Mouse (Mus musculus) limb, embryonic 13.5 days (tissue): Measurements from ENCODE around the gene Ly6g6f. TPM values are rescaled to one million over a fixed set of nuclear protein-coding genes. Genes with fewer than 3 reads are reported as not detected.
A peak's percentile ranks its signal among the peaks of the same experiment; 100 is the strongest.

Source experiments
- ATAC-seq: fragments of 200-750 bp; cut with Nextera tagmentation; 2 replicates; pipeline ENCODE4 v1.8.0; 2017; ENCODE audit warnings: low read depth, moderate number of reproducible peaks, moderate TSS enrichment; ENCODE audit not compliant: low FRiP score
- H3K27ac ChIP-seq: fragments of 300-500 bp; sonication (generic); 2 replicates; pipeline ENCODE4 v1.5.1; 2015; ENCODE audit warnings: inconsistent platforms, mild to moderate bottlenecking, moderate library complexity
- H3K27me3 ChIP-seq: fragments of 300-500 bp; sonication (generic); 2 replicates; pipeline ENCODE4 v1.6.1; 2015; ENCODE audit warnings: mild to moderate bottlenecking, inconsistent platforms
- H3K36me3 ChIP-seq: fragments of 300-500 bp; sonication (generic); 2 replicates; pipeline ENCODE4 v1.6.1; 2015; ENCODE audit warnings: inconsistent platforms, mild to moderate bottlenecking, moderate library complexity
- H3K4me1 ChIP-seq: fragments of 300-500 bp; sonication (generic); 2 replicates; pipeline ENCODE4 v1.6.1; 2015; ENCODE audit warnings: inconsistent platforms
- H3K4me2 ChIP-seq: fragments of 300-500 bp; sonication (generic); replicated peaks from 2 replicates; pipeline ENCODE4 v1.6.1; 2015; ENCODE audit warnings: inconsistent platforms, mild to moderate bottlenecking, moderate library complexity
- H3K4me3 ChIP-seq: fragments of 300-500 bp; sonication (generic); 2 replicates; pipeline ENCODE4 v1.5.1; 2015; ENCODE audit warnings: moderate library complexity, mild to moderate bottlenecking, inconsistent platforms
- H3K9ac ChIP-seq: fragments of 300-500 bp; sonication (generic); 2 replicates; pipeline ENCODE4 v1.6.1; 2015; ENCODE audit warnings: mild to moderate bottlenecking, inconsistent platforms
- H3K9me3 ChIP-seq: fragments of 300-500 bp; sonication (generic); 2 replicates; pipeline ENCODE4 v1.6.1; 2016; ENCODE audit warnings: inconsistent platforms
- WGBS: fragments of 180-500 bp; shearing (Covaris S2); methylation state at CpG from one replicate; pipeline ENCODE4 v1.1.7; 2015; 5-methylcytosine and 5-hydroxymethylcytosine counted together
- polyA plus RNA-seq: library from polyadenylated mRNA; unstranded; fragments of >200 nt; fragmentation: Nextera tagmentation; extraction: Ambion mirVana; gene quantifications from 2 replicates; pipeline ENCODE4 v1.2.1, GENCODE M21; 2015

The Ly6g6f gene
- polyA plus RNA-seq, 1 experiment from 2014 or later: 0.17 TPM

GRCm38 (mm10) chr17:35088825-35089644 is 3.6 kb upstream of the Ly6g6f start, which contains the start of gene Abhd16a:
Abhd16a (plus strand) TSS chr17:35089263.
- no peaks in the 10 kb centered on the region for H3K27me3 ChIP-seq
- peak within 1 kb of the TSS; percentile 94 for H3K27ac ChIP-seq
- peaks cover 9% of the 10 kb centered on the region for H3K4me1 ChIP-seq
- peaks cover 31% of the 10 kb centered on the region for H3K36me3 ChIP-seq
- ATAC-seq: peak; percentile 98
- 3% methylated on average over 67 of the region's 67 CpGs for WGBS
- peak within 1 kb of the TSS; percentile 65 for H3K4me2 ChIP-seq
- H3K9ac ChIP-seq: peak within 1 kb of the TSS; percentile 86
- H3K4me3 ChIP-seq: peak within 1 kb of the TSS; percentile 64
- H3K9me3 ChIP-seq: no peaks in the 10 kb centered on the region

GRCm38 (mm10) chr17:35088151-35088550 is 2.7 kb upstream of the Ly6g6f start:
- no peak overlapping the region for H3K4me2 ChIP-seq
- H3K4me1 ChIP-seq: peaks cover 9% of the 10 kb centered on the region
- no peak overlapping the region for H3K27ac ChIP-seq
- 42% methylated on average over 2 of the region's 2 CpGs for WGBS
- H3K36me3 ChIP-seq: peaks cover 22% of the 10 kb centered on the region
- no peak overlapping the region for H3K4me3 ChIP-seq
- no peak overlapping the region for H3K9ac ChIP-seq
- no peaks in the 10 kb centered on the region for H3K9me3 ChIP-seq
- ATAC-seq: no peak
- no peaks in the 10 kb centered on the region for H3K27me3 ChIP-seq

GRCm38 (mm10) chr17:35083929-35084497 is 1.4 kb downstream of the Ly6g6f start:
- no peaks in the 10 kb centered on the region for H3K36me3 ChIP-seq
- H3K9ac ChIP-seq: no peak overlapping the region
- no peak for ATAC-seq
- WGBS: 68% methylated on average over 3 of the region's 3 CpGs
- H3K9me3 ChIP-seq: no peaks in the 10 kb centered on the region
- no peaks in the 10 kb centered on the region for H3K4me1 ChIP-seq
- H3K27me3 ChIP-seq: 0 out of 2 replicates have a peak, but pooled peaks cover 1% of the 10 kb centered on the region
- H3K4me3 ChIP-seq: no peak overlapping the region
- H3K27ac ChIP-seq: no peak overlapping the region
- H3K4me2 ChIP-seq: no peak overlapping the region

- Histone ChIP-seq H3K4me1 (0 out of 2 replicates have a peak, but pooled peaks cover 1% of the 10 kb centered on the region), H3K4me3 (no peak overlapping the region), H3K27ac (no peak overlapping the region), H3K4me2 (no peak overlapping the region), H3K27me3 (0 out of 2 replicates have a peak, but pooled peaks cover 5% of the 10 kb centered on the region), H3K36me3 (no peaks in the 10 kb centered on the region), H3K9ac (no peak overlapping the region), H3K9me3 (no peaks in the 10 kb centered on the region)
- ATAC-seq: no peak
- WGBS: 80% methylated on average over 16 of the region's 16 CpGs
Observed at GRCm38 (mm10) chr17:35082841-35083576, 2.4 kb downstream of the Ly6g6f start.

GRCm38 (mm10) chr17:35080710-35081109 is 4.7 kb downstream of the Ly6g6f start:
- H3K4me3 ChIP-seq: no peak overlapping the region
- peaks cover 18% of the 10 kb centered on the region for H3K4me1 ChIP-seq
- no peak overlapping the region for H3K9ac ChIP-seq
- WGBS: 87% methylated on average over 4 of the region's 4 CpGs
- H3K36me3 ChIP-seq: no peaks in the 10 kb centered on the region
- ATAC-seq: no peak
- peaks cover 11% of the 10 kb centered on the region; the same call in 1 of the 2 replicates for H3K27me3 ChIP-seq
- H3K4me2 ChIP-seq: no peak overlapping the region
- H3K27ac ChIP-seq: no peak overlapping the region
- no peaks in the 10 kb centered on the region; the same call in 1 of the 2 replicates for H3K9me3 ChIP-seq

GRCm38 (mm10) chr17:35080248-35080647 is 5.2 kb downstream of the Ly6g6f start:
- H3K9me3 ChIP-seq: no peaks in the 10 kb centered on the region; the same call in 1 of the 2 replicates
- ATAC-seq: no peak
- WGBS: 39% methylated on average over 6 of the region's 6 CpGs
- peaks cover 11% of the 10 kb centered on the region; the same call in 1 of the 2 replicates for H3K27me3 ChIP-seq
- H3K4me1 ChIP-seq: peaks cover 18% of the 10 kb centered on the region
- no peak overlapping the region for H3K4me3 ChIP-seq
- H3K4me2 ChIP-seq: no peak overlapping the region
- no peaks in the 10 kb centered on the region for H3K36me3 ChIP-seq
- no peak overlapping the region for H3K27ac ChIP-seq
- H3K9ac ChIP-seq: 0 out of 2 replicates have a peak overlapping the region, but pooled peaks have one; percentile 4

- H3K27me3 ChIP-seq: peaks cover 11% of the 10 kb centered on the region; the same call in 1 of the 2 replicates
- H3K36me3 ChIP-seq: no peaks in the 10 kb centered on the region
- 0 out of 2 replicates have a peak overlapping the region, but pooled peaks have one; percentile 4 for H3K9ac ChIP-seq
- H3K27ac ChIP-seq: no peak overlapping the region
- peaks cover 18% of the 10 kb centered on the region for H3K4me1 ChIP-seq
- ATAC-seq: no peak
- H3K4me2 ChIP-seq: no peak overlapping the region
- WGBS: 74% methylated on average over 9 of the region's 9 CpGs
- H3K4me3 ChIP-seq: no peak overlapping the region
- H3K9me3 ChIP-seq: no peaks in the 10 kb centered on the region; the same call in 1 of the 2 replicates
Observed at GRCm38 (mm10) chr17:35079778-35080177, 5.6 kb downstream of the Ly6g6f start.

GRCm38 (mm10) chr17:35077786-35078233 is 7.6 kb downstream of the Ly6g6f start, which contains the start of gene Ly6g6d:
Ly6g6d (minus strand) TSS chr17:35078065.
- no peaks in the 10 kb centered on the region; the same call in 1 of the 2 replicates for H3K9me3 ChIP-seq
- peaks cover 26% of the 10 kb centered on the region for H3K4me1 ChIP-seq
- H3K4me2 ChIP-seq: peak within 1 kb of the TSS; percentile 41
- H3K27me3 ChIP-seq: peaks cover 11% of the 10 kb centered on the region; the same call in 1 of the 2 replicates
- ATAC-seq: no peak
- peak within 1 kb of the TSS; percentile 43; the same call in 1 of the 2 replicates for H3K9ac ChIP-seq
- WGBS: 15% methylated on average over 14 of the region's 14 CpGs
- no peak within 1 kb of the TSS for H3K27ac ChIP-seq
- H3K36me3 ChIP-seq: no peaks in the 10 kb centered on the region
- no peak within 1 kb of the TSS for H3K4me3 ChIP-seq

GRCm38 (mm10) chr17:35077285-35077684 is 8.1 kb downstream of the Ly6g6f start:
- H3K27ac ChIP-seq: no peak overlapping the region
- H3K4me2 ChIP-seq: peak overlapping the region; percentile 41

GRCm38 (mm10) chr17:35076507-35077176 is 8.8 kb downstream of the Ly6g6f start, which contains the start of gene Ly6g6e:
Ly6g6e (plus strand) TSS chr17:35076902.
- Histone ChIP-seq H3K9ac (peak within 1 kb of the TSS; percentile 43; the same call in 1 of the 2 replicates), H3K4me2 (peak within 1 kb of the TSS; percentile 41), H3K4me1 (peaks cover 26% of the 10 kb centered on the region), H3K27ac (no peak within 1 kb of the TSS), H3K27me3 (peaks cover 11% of the 10 kb centered on the region; the same call in 1 of the 2 replicates), H3K36me3 (no peaks in the 10 kb centered on the region), H3K9me3 (no peaks in the 10 kb centered on the region; the same call in 1 of the 2 replicates), H3K4me3 (no peak within 1 kb of the TSS)
- no peak for ATAC-seq
- 19% methylated on average over 10 of the region's 10 CpGs for WGBS

More at GRCm38 (mm10) chr17:35077285-35077684, 8.1 kb downstream of the Ly6g6f start:
- Histone ChIP-seq H3K4me1 (peaks cover 26% of the 10 kb centered on the region), H3K9me3 (no peaks in the 10 kb centered on the region; the same call in 1 of the 2 replicates), H3K4me3 (no peak overlapping the region), H3K27me3 (peaks cover 11% of the 10 kb centered on the region; the same call in 1 of the 2 replicates), H3K9ac (no peak overlapping the region), H3K36me3 (no peaks in the 10 kb centered on the region)
- WGBS: 29% methylated on average over 2 of the region's 2 CpGs
- no peak for ATAC-seq

- H3K27me3 ChIP-seq: peaks cover 13% of the 10 kb centered on the region; the same call in 1 of the 2 replicates
- ATAC-seq: no peak
- no peak overlapping the region for H3K27ac ChIP-seq
- H3K4me1 ChIP-seq: peaks cover 26% of the 10 kb centered on the region
- H3K4me3 ChIP-seq: no peak overlapping the region
- no peaks in the 10 kb centered on the region; the same call in 1 of the 2 replicates for H3K9me3 ChIP-seq
- H3K36me3 ChIP-seq: no peaks in the 10 kb centered on the region
- H3K4me2 ChIP-seq: 0 out of 2 replicates have a peak overlapping the region, but pooled peaks have one; percentile 16
- WGBS: 30% methylated on average over 17 of the region's 17 CpGs
- peak overlapping the region; percentile 45; the same call in 1 of the 2 replicates for H3K9ac ChIP-seq
Observed at GRCm38 (mm10) chr17:35074097-35074496, 11.3 kb downstream of the Ly6g6f start.
